Mouse (Mus musculus) NIH3T3 (cell line): ENCODE measurements around the gene Klhl40.

Experiments
- DNase-seq: peaks from one replicate; pipeline ENCODE4 v3.0.0-alpha.2; 2012; ENCODE audit warnings: low read depth

Klhl40 gene

DNA sequence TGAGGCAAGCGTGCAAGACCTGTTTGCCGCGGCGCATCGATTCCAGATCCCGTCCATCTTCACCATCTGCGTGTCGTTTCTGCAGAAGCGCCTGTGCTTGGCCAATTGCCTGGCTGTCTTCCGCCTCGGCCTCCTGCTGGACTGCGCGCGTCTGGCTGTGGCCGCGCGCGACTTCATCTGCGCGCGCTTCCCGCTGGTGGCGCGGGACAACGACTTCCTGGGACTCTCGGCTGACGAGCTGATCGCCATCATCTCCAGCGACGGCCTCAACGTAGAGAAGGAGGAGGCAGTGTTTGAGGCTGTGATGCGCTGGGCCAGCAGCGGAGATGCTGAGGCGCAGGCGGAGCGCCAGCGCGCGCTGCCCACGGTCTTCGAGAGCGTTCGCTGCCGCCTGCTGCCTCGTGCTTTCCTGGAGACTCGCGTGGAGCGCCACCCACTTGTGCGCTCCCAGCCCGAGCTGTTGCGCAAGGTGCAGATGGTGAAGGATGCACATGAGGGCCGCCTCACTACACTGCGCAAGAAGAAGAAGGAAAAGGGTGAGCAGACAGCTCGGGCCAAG lies 738 bp downstream of the Klhl40 start:
- DNase-seq: no peak

DNA sequence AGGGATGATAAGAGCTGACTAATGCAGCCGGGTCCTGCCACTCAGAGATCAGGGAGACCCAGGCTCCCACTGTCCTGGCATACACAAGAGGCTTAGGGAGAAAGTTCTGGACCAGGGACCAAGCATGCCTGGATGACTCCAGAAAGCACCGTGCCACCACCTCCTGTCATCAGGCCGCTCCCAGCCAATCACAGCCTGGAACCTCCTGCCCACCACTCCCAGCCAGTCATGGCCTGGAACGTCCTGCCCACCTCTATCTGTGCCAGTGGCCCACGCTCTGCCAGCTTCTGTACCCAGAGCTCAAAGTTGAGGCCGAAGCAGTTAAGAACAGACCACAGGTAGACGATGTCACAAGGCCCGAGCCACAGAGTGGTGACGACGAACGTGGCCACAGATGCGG lies 7.4 kb downstream of the Klhl40 start:
- DNase-seq: no peak

DNA sequence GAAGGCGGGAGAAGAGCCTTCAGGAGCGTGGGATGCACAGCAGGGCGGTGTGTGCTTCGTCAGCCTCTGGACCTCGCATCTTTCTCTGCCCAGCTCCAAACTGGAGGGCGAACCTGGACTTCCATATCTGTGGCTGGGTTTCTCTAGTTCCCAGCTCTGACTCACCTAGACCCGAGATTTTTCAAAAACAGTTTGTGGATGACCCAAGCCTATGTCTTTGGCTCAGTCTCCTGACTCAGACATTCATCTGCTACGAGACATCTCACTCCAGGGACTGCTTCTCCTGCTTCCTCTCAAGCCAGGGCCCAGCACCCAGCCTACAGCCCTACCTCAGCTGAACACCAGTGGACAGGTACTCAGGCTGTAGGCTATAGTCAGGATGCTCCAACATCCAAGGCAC lies 7.9 kb downstream of the Klhl40 start:
- DNase-seq: peak; percentile 54

DNA sequence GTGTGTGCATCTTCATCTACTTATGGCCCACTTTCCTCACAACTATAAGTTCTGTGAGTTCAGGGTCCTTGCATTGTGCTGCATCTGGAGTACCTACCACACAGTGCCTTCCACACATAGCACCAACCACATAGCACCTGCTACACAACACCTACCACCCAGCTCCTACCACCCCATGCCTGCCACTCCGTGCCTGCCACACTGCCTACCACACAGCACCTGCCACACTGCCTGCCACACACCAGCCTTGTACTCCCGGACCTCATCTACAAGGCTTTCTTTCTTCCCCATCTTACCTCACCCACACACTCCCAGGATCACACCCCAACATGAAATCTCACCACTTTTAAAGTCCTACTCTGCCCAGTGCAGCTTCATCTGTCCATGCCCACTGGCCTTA lies 9.0 kb downstream of the Klhl40 start:
- no peak for DNase-seq

DNA sequence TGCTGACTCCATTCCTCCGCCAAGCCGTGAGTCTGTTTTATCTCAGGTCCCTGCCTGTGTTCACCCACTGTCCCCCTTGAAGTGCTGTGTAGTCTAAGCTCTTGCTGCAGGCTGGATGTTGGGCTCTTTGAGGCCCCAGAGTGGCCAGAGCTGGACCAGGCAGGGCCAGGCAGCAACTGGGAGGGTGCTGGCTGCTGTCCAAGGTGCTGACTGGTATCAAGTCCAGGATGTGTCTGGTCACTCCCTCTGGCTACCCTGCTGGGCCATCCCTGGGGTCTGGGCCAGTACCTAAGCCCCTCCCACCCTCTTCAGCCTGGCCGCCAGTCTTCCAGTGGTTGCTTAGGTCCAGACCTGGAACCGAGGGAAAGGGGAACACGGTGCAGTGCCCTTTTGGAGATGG lies 13.8 kb downstream of the Klhl40 start:
- DNase-seq: peak; percentile 88

DNA sequence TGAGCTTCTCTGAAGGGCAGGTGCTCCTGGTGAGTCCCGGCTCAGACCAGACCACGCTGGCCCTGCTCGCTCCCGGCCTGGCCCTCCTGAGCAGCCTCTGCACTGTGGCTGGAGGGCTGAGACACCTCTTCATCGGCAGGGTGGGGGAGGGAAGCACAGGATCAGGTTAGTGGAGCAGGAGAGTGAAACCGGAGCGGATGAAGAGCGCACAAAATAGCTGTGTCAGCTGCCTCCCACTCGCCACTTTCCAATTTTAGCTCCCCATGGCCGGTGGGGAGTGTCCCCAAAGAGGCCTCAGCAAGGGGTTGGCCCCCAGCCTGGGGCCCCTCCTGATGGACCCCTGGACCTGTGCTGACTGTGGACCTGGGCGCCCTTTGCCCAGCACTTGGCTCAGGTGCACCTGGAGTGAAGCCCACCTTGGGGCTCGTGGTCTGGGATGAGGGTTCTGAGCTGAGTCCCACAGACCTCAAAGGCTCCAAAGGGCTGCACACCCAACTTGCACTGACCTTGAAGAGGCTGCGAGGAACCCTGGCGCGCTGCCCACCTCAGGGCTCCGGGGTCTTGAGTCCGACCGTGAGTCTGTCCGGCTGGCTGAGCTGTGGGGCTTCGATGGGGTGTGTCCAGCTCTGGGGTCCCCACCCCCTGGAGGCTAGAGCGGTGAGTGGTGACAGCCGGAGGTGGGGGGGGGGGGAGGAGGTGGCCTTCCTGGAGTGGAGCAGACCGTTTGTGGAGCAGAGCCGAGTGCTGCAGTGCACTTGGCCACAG lies 14.5 kb downstream of the Klhl40 start, which contains the start of gene Hhatl:
TSS of gene Hhatl (minus strand) at position 751 of the 765 bp plus-strand sequence.
- DNase-seq: no peak

DNA sequence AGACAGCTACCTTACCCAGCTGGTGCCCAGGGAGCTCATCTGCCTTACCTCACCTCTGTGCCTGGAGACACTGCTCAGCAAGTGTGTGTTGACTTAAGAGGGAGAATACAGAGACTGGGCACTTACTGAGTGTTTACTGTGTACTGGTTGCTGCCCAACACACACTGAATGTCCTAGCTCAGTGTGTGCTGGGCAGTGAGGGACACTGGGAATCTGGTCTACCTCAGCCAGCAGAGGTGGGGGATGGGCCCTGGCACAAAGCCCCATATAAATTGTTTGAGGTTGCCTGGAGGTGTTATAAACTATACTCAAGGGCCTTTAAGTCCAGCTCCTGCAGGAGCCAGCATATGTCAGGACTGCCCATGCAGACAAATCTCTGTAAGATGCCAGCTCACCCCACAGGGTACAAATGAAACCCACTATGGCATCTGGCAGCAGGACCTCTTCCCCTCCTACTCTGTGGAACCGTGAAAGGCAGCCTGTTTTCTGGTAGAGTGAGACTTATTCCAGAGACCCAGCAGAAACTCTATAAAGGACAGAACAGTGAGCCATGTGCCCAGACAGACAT lies 17.6 kb downstream of the Klhl40 start:
- peak; percentile 22 for DNase-seq

DNA sequence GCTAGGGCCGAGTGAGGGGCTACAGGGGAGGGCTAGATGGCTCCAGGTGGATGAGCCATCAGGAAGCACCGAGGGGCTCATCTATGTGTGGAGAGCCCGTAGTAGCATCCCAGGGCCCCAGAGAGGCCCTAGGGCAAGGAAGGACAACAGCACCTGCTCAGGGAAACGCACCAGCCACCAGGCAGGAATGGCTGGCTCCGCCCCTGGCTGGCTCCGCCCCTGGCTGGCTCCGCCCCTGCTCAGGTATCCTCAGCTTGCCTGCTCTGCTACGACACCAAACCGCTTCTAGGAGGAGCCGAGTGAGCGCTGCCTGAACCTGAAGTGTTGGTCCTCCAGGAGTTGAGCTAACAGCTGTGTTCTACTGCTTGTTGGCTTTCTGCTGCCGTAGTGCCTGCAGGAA lies 20.3 kb downstream of the Klhl40 start:
- no peak for DNase-seq

DNA sequence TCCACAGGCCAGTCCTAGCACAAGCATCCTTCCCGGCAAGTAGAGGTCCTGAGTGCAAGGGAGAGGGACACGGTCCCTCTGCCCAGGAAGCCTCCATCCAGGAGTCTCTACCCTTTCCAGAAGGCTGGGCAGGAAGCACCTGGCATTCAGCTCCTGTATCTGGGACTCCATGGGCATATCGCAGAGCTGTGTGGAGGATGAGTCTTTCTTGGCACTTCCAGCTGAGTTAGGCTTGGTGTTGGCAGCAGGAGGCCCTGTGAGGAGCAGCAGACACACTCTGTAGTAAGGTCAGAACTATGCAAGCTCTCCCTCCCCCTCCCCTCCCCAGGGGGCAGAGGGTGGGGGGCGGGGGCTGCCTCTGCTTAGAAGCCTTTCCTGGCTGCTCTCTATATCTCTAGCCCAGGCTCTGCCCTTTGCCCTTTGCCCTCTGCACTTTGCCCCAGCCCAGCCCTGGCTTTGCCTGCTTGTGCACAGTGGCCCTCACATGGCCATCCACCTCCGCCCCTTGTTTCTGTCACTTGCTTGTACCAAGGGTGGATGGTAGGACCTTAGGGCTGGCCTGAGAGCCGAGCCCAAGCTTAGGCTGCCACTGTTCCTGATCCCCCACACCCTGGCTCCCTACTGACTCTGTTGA lies 21.6 kb downstream of the Klhl40 start:
- peak; percentile 50 for DNase-seq

DNA sequence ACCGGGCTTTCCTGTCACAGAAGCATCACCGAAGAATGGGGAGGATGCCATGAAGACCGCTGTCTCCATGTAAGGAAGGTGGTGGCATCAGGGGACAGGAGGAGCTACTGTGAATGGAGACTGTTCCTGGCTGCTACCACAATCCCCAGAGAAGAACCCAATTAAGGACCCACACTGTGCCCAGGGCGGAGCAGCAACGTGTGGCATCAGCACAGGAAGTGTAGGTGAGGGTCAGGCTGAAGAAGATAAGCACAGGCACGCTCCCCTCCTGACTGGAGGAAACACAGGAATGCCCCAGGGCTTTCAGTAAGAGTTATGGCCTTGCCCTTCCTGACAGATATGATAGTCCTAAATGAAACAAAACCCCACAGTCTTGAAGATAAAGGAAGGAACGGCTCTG lies 25.3 kb downstream of the Klhl40 start:
- no peak for DNase-seq

DNA sequence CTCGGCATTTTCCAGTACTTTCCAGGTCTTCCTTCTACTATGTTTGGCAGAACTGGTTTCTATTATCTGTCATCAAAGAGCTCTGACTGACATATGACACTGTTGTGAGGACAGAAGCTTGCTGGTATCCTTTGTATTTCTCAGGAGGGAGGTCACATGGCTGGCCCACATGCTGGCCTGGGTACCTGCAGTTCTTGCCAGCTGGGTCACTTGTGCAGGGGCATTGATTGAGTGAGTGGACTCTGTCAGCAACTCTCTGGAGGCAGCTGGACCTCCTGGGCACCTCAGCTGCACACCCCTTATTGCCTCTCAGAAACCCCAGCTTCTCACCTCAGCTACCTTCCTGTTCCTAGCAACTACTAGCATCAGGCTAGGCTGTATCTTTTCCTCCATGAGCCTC lies 30.1 kb downstream of the Klhl40 start:
- no peak for DNase-seq

DNA sequence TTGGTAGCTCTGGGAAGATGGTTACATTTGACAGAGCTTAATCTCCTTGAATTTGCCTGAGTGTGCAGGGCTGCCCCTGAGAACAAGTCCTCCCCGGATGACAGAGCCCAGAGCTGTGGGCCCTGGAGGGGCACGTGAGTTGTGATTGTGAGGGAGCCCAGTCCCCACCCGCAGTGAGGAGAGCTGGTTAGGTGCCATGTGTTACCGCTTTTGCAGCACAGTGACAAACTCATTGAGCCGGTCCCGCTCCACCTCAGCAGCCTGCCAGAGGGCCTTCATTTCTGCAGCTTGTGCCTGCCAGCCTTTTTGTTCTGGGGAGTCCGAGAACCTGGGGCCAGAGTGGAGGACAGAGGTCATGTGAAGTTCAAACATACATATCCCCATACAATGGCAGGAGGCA lies 30.5 kb downstream of the Klhl40 start:
- DNase-seq: no peak

DNA sequence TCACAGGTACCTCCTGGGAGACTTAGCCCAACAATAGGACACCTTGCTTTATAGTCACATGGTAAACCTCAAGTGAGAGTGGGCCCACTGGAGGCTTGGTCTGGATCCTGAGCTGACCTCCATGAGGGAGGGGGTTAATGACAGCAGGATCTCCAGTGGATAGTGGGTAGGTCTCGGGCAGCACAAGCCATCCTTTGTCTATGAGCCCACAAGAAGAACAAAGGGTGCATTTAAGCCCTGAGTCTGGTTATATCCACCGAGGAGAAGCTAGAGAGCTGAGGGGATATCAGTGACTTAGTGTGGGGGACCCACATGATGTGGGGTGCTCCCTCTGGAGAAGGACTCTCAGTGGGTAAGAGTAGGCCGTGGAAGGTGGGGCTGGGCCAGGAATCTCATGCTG lies 31.1 kb downstream of the Klhl40 start:
- DNase-seq: no peak

DNA sequence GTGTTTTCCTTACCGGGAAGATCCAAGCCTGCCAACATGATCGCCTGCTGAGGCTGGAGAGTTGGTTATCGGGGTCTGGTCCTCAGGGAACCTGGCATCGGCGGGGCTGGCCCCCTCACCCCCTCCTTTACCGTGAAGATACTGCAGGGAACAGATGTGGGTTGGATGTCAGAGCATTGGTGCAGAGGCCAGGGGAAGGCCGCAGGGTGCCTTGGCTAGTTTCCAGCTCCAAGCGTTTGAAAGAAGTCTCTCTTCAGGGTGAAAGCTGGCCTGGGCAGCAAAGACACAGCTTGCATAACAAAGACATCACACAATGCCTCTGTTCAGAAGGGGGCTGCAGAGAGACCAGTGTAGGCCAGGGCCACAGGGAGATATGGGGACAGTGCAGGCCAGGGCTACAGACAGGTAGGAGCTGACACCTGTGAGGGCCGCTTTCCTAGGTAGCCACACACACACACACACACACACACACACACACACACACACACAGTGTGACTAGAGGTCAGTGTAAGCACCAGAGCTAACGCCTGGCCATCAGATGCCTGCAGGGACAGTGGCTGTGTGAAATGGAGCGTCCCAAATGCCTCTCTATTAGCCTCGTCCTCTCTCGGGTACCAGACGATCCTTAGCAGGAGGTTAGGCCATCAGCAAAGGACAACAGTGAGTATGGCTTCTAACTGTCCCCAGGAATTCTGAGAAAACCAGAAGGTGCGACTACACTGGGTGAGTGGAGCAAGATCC lies 32.8 kb downstream of the Klhl40 start:
- no peak for DNase-seq

DNA sequence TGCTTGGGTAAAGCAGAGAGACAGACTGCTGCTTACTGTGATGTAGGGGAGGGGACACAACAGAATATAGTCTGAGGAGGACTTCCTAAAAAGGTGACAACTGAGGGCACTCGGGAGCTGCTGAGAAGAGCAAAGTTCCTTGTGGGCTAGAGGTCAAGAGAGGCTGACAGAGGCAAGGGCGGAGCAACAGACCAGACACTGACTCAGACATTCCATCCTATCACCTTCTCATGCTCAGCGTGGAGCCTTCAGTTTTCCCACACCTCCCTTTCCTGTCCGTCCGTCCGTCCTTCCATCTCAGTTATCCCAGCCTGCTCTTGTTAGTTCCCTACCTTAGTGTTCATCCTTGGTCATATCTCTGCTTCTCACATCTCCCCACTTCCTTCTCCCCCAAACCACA lies 37.8 kb downstream of the Klhl40 start:
- DNase-seq: no peak

DNA sequence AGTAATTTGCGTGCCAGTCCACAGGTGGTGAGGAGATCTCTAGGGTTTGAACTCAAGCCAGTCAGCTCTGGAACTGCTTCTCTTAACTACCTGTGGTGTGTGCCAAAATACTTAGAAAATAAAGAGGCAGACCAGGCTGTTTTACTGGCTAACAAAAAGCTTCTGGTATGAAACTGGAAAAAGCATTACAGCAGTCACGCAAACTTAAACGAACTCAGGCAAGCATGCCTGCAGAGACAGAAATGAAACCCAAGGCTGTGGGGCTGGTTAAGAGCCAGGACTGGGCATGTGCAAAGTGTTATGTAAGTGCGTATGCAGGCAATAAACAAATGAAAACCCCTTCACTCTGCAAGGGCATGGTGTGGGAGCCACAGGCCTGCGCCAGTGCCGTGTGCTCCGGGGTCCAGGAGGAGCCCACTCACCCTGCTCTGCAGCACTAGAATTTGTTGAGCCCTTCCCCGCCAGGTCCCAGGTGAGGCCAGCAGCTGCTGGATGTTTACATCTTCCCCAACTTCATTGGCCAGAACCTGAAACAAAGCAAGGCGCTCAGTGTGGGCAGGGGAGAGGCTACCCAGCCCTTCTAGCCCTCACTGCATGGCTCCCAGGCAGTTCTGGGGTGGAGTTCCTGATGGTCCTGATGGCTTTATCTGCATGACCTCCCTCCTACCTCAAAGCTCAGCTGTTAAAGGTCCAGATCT lies 41.8 kb downstream of the Klhl40 start:
- peak; percentile 67 for DNase-seq

DNA sequence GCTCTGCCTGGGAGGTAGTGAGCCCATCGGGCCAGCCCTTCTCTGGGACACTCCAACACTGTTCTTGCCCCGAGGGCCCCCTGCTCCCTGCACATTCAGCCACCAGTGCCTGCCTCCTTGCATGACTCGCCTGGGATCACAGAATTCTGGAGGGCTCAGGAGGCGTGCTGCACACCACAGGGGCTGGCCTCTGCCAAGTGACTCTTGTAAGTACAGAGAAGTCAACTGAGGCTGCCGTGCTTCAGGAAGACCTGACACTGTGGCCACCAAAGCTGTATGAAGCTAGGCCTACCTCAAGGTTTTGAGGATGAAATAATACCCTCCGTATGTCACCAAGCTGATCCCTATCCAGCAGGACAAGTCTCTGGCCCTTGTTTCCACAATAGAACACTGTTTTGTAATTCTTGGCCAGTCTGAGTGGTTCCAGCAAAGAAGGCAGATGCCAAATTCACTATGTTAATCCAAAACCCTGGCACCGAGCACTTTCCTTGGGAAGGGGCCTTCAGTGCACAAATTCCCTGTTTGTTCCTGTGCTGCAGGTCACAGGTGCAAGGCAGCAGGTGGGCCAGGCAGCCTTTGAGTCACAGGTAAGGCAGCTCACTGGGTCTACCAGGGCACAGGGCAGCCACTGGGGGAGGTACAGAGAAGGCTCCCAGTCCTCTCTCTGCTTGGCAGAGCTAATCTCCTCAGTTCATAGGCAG lies 42.5 kb downstream of the Klhl40 start:
- peak; percentile 13 for DNase-seq

DNA sequence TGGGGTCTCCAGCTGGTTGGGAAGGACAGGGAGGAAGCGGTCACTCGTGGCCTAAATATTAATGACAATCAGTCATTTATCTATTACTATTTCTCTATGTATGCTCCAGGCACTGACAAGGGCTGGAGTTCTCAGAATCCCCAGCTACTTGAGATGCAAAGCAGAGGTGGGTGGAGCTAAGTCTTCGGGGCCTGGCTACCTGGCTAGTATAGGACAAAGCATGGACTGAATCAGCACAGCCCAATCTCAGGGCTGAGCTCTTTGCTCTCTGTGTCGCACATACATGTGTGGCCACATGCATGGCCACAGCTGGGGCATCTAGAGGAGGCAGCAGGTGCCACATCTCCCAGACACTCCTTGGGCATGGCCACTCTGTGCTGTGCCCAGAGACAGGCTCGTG lies 43.4 kb downstream of the Klhl40 start:
- no peak for DNase-seq

DNA sequence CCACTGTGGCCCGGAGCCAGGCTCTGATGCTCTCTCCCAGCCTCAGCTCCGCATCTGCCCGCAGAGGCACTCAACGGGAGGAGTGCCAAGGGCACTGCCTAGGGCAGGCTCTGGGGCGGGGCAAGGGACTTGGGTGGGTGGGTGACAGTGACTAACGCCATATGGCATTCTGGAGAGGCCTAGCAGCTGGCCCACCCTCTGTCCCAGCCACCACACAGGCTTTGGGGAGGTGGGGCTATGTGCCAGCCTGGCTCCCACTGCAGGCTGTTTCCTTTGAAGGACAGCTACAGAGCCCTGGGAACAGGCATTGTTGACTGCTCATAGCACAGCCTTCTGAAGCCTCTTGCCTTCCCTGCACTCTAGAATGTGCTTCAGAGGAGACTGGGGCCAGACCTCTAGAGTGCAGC lies 45.2 kb downstream of the Klhl40 start:
- no peak for DNase-seq

DNA sequence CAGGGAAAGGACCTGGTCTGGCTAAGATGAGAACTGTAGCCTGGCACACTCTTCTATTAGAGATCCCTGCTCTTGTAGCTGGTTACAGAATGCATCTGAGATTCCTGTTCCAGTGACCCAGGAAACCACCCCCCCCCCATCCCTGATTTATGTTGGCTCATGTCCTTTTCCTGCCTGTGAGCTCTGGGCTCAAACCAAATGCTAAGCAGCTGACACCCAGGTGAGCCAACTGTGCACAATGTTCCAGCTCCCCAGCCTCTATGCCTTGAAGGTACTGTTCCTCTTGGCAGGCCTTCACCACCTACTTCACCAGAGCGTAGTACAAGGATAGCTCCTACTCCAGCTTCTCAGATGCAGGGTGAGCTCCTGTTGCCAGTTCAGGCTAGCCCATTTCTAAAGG lies 45.6 kb downstream of the Klhl40 start:
- DNase-seq: peak; percentile 34

DNA sequence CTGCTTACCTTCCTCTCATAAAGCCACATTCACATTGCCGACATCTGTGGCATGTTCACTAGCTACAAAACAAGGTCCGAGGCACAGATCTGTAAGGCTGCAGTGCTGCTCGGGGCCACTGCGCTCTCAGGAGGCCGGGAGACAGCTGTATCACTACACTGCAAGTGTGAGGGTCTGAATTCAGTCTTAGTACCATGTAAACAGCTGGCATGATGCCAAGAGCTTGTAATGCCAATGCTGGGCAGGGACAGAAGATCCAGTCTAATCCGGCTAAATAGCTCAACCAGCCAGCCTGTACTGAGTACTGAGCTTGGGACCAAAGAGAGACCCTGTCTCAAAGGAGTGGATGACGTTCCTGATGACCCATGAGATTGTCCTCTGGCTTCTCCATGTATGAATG lies 46.6 kb downstream of the Klhl40 start:
- no peak for DNase-seq
